Mouse (Mus musculus) forebrain, embryonic 12.5 days (tissue): ENCODE data around the gene Kri1. TPM values are rescaled to one million over a fixed set of nuclear protein-coding genes. Genes with fewer than 3 reads are reported as not detected.
"Not testable (repeated sequence)": the region's sequence is repeated elsewhere in the genome, so short reads cannot be mapped to it uniquely, and the experiment has no call there.

Source experiments
- ATAC-seq: fragments of 200-750 bp; cut with Nextera tagmentation; 2 replicates; pipeline ENCODE4 v1.8.0; 2017; ENCODE audit warnings: moderate TSS enrichment; ENCODE audit not compliant: low FRiP score
- H3K27ac ChIP-seq: fragments of 300-500 bp; sonication (generic); 2 replicates; pipeline ENCODE4 v1.5.1; 2016; ENCODE audit warnings: mild to moderate bottlenecking
- H3K27me3 ChIP-seq: fragments of 300-500 bp; sonication (generic); 2 replicates; pipeline ENCODE4 v1.6.1; 2016; ENCODE audit warnings: mild to moderate bottlenecking
- H3K36me3 ChIP-seq: fragments of 300-500 bp; sonication (generic); replicated peaks from 2 replicates; pipeline ENCODE4 v1.6.1; 2016; ENCODE audit warnings: mild to moderate bottlenecking
- H3K4me1 ChIP-seq: fragments of 300-500 bp; sonication (generic); 2 replicates; pipeline ENCODE4 v1.6.1; 2016
- H3K4me2 ChIP-seq: fragments of 300-500 bp; sonication (generic); 2 replicates; pipeline ENCODE4 v1.6.1; 2016; ENCODE audit warnings: mild to moderate bottlenecking, moderate library complexity
- H3K4me3 ChIP-seq: fragments of 300-500 bp; sonication (generic); replicated peaks from 2 replicates; pipeline ENCODE4 v1.5.1; 2016; ENCODE audit warnings: mild to moderate bottlenecking
- H3K9ac ChIP-seq: fragments of 300-500 bp; sonication (generic); 2 replicates; pipeline ENCODE4 v1.6.1; 2016; ENCODE audit warnings: mild to moderate bottlenecking
- H3K9me3 ChIP-seq: fragments of 300-500 bp; sonication (generic); 2 replicates; pipeline ENCODE4 v1.6.1; 2016
- WGBS: fragments of 180-500 bp; shearing (Covaris S2); methylation state at CpG from one replicate; pipeline ENCODE4 v1.1.7; 2016; 5-methylcytosine and 5-hydroxymethylcytosine counted together
- polyA plus RNA-seq: library from polyadenylated mRNA; unstranded; fragments of >200 nt; fragmentation: Nextera tagmentation; extraction: Ambion mirVana; gene quantifications from 2 replicates; pipeline ENCODE4 v1.2.1, GENCODE M21; 2016

Gene Kri1
- polyA plus RNA-seq, 1 experiment from 2014 or later: 19.5 TPM

DNA sequence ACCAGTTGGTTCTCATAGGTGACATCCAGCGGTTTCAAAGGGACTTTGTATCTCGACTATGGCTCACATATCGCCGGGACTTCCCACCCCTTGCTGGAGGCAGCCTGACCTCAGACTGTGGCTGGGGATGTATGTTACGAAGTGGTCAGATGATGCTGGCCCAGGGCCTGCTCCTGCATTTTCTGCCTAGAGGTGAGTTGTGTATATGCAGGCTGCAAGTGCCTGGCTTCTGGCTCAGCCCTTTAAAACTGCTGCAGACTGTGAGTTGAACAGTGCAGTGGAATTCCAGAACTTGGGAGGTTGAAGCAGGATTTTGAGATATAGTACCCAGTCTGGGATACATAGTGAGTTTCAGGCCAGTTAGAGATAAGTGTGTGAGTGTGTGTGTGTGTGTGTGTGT, 20.9 kb downstream of the Kri1 start:
- Histone ChIP-seq H3K4me1 (peaks cover 22% of the 10 kb centered on the region), H3K9me3 (no peaks in the 10 kb centered on the region), H3K27ac (no peak overlapping the region), H3K36me3 (peaks cover 51% of the 10 kb centered on the region), H3K4me3 (0 out of 2 replicates have a peak overlapping the region, but pooled peaks have one; percentile 84), H3K4me2 (peak overlapping the region; percentile 86), H3K9ac (no peak overlapping the region; the same call in 1 of the 2 replicates), H3K27me3 (no peaks in the 10 kb centered on the region)
- no peak for ATAC-seq
- WGBS: 92% methylated on average over 5 of the region's 5 CpGs

DNA sequence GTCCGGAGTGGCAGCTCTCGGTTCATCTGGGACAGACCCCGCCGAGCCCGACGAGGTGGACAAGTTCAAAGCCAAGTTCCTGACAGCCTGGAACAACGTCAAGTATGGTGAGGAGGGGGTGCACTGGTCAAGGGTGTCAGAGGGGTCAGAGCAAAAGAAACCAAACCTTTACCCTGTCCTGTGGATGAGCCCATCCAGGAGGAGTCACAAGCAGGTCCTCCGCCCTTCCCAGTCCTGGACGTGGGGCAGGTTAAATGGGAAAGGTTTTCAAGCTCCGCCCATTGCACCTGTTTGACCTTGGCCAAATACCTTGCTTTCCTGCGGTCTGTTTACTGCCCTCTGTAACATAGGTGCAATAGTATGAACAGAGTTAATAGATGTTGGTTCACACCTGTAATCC, 22.2 kb downstream of the Kri1 start:
- H3K36me3 ChIP-seq: peaks cover 38% of the 10 kb centered on the region
- no peaks in the 10 kb centered on the region for H3K9me3 ChIP-seq
- H3K27ac ChIP-seq: no peak overlapping the region
- peak overlapping the region; percentile 83 for H3K9ac ChIP-seq
- peak overlapping the region; percentile 84 for H3K4me3 ChIP-seq
- no peaks in the 10 kb centered on the region for H3K27me3 ChIP-seq
- peak; percentile 28 for ATAC-seq
- WGBS: 7% methylated on average over 11 of the region's 11 CpGs
- peak overlapping the region; percentile 86 for H3K4me2 ChIP-seq
- H3K4me1 ChIP-seq: peaks cover 22% of the 10 kb centered on the region

DNA sequence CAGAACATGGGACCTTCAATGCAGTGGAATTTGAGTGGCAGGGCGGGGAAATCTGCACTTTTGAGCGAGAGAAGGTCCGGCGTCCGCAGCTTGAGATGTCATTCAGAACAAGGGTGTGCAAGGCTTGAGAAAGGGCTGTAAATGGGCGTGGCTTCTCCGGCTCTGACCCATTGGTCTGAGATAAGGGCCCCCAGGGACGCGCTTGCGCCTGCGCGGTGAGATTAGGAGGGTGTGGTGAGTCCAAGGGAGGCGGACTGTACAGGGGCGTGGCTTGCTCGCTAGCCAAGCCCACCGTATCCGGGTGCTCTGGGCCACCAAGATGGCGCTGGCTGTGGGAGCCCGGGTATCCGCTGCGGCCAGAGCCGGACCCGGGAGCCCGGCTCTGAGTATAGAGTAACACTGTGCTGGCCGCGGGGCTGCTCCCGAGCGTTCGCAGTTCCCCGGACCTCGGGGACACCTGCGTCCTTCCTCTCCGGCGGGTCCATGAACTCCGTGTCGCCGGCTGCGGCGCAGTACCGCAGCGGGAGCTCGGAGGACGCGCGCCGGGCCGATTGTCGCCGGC, 22.7 kb downstream of the Kri1 start, which contains the start of gene Atg4d:
Atg4d (plus strand) TSS at position 294 of the 562 bp plus-strand sequence.
- H3K9ac ChIP-seq: peak within 1 kb of the TSS; percentile 83
- no peaks in the 10 kb centered on the region for H3K9me3 ChIP-seq
- H3K27me3 ChIP-seq: no peaks in the 10 kb centered on the region
- H3K4me2 ChIP-seq: peak within 1 kb of the TSS; percentile 86
- ATAC-seq: peak; percentile 98
- H3K4me3 ChIP-seq: peak within 1 kb of the TSS; percentile 84
- H3K27ac ChIP-seq: peak within 1 kb of the TSS; percentile 75
- H3K4me1 ChIP-seq: peaks cover 22% of the 10 kb centered on the region
- peaks cover 33% of the 10 kb centered on the region for H3K36me3 ChIP-seq
- WGBS: under 1% methylated on average over 49 of the region's 49 CpGs

DNA sequence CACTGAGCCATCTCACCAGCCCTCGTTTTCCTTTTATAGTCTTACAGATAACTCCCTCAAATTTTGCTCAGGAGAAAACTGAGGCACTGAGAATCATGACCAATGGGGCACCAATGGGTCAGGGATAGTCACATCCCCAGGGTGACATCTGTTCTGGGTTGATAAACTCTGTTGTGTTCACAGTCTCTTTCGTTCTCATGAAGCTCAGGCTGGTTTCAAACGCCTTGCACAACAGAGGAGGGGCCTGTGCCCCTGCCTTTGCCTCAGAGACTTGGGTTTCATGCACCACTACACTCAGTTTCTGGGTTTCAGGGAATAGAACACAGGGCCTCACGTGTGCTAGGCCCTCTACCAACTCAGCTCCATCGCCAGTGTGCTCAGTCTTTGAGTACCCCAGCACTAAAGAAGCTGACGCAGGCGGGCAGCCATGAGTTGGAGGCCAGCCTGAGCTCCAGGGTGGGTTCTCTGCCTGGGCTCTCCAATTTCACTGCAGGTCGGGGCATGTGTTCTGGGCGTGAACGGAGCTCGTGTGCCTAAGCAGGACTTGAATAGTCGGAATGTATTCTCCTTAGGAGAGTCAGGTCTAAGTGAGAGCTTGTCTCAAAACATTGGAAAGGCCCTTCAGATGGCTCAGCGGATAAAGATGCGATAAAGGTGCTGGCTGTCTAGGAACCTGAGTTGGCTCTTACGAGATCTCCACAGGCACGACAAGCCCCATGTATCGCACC, 23.3 kb downstream of the Kri1 start:
- H3K9me3 ChIP-seq: no peaks in the 10 kb centered on the region
- ATAC-seq: peak; percentile 12; the same call in 1 of the 2 replicates
- peak overlapping the region; percentile 75 for H3K27ac ChIP-seq
- H3K27me3 ChIP-seq: 0 out of 2 replicates have a peak, but pooled peaks cover 3% of the 10 kb centered on the region
- H3K36me3 ChIP-seq: peaks cover 28% of the 10 kb centered on the region
- 17% methylated on average over 17 of the region's 17 CpGs for WGBS
- H3K4me1 ChIP-seq: peaks cover 22% of the 10 kb centered on the region
- H3K4me2 ChIP-seq: peak overlapping the region; percentile 86
- H3K4me3 ChIP-seq: peak overlapping the region; percentile 84
- peak overlapping the region; percentile 83 for H3K9ac ChIP-seq

DNA sequence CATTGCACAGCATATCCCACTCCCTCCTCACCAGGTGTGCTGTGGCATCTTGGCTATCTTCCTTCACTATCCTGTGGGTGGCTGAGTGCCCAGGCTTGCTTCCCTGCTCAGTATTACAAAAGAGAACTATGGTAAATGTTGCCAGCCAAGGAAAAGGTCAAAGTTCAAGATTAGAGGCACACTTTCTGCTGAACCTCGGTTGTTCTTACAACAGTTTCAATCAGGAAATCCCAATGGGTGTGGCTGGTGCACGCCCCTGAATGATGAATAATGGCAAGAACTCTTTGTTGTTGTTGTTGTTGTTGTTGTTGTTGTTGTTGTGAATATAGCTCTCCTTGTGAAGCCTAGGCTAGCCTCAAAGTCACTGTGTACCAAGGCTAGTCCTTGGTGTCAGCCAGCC, 25.9 kb downstream of the Kri1 start:
- H3K4me1 ChIP-seq: peaks cover 19% of the 10 kb centered on the region
- no peaks in the 10 kb centered on the region for H3K9me3 ChIP-seq
- no peak overlapping the region for H3K9ac ChIP-seq
- no peak overlapping the region for H3K4me3 ChIP-seq
- ATAC-seq: no peak
- H3K4me2 ChIP-seq: no peak overlapping the region
- WGBS: 69% methylated on average over 2 of the region's 2 CpGs
- H3K27me3 ChIP-seq: 0 out of 2 replicates have a peak, but pooled peaks cover 10% of the 10 kb centered on the region
- peaks cover 4% of the 10 kb centered on the region for H3K36me3 ChIP-seq
- H3K27ac ChIP-seq: no peak overlapping the region

DNA sequence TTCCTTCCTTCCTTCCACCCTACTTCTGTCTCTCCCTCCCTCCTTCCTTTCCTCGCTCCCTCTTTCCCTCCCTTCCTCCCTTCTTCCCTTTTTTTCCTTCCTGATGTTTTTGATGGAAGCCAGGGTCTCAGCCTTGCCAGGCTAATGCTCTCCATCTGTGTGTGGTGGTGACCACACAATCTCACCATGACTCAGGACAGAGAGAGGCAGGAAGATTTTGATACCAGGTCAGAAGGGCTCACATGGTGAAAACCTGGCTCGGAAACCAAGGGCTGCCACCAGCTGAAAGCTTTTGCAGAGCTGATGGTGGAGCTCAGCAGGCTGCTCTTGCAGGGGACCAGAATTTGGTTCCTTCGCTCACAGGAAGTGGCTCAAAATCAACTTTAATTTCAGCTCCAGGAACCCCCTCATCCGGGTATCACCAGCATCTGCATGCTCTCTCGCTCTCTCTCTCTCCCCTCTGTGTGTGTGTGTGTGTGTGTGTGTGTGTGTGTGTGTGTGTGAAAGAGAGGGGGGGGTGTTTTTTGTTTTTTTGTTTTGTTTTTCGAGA, 27.2 kb downstream of the Kri1 start:
- H3K27me3 ChIP-seq: 0 out of 2 replicates have a peak, but pooled peaks cover 10% of the 10 kb centered on the region
- WGBS: 68% methylated on average over 6 of the region's 6 CpGs
- no peaks in the 10 kb centered on the region for H3K36me3 ChIP-seq
- no peak overlapping the region for H3K27ac ChIP-seq
- no peaks in the 10 kb centered on the region for H3K9me3 ChIP-seq
- peaks cover 6% of the 10 kb centered on the region for H3K4me1 ChIP-seq
- H3K4me2 ChIP-seq: no peak overlapping the region
- H3K9ac ChIP-seq: no peak overlapping the region
- ATAC-seq: no peak
- H3K4me3 ChIP-seq: no peak overlapping the region

DNA sequence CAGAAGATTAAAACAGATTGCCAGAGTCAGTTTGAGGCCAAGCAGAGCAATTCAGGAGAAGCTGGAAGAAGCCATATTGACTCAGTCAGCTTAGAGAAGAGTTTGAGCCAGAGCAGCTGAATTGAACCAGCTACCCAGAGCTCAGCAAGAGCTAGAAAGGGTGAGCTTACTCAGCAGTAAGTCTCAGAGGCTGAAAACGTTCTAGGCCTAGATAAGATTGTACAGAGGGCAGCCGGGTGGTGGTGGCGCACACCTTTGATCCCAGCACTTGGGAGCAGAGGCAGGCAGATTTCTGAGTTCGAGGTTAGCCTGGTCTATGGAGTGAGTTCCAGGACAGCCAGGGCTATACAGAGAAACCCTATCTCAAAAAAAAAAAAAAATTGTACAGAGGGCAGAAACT, 31.4 kb downstream of the Kri1 start:
- not testable (repeated sequence) for H3K4me1 ChIP-seq, ATAC-seq, H3K4me2 ChIP-seq, H3K36me3 ChIP-seq, H3K9ac ChIP-seq, H3K27ac ChIP-seq, H3K9me3 ChIP-seq, H3K4me3 ChIP-seq
- 83% methylated on average over 4 of the region's 4 CpGs for WGBS
- peaks cover 26% of the 10 kb centered on the region for H3K27me3 ChIP-seq

DNA sequence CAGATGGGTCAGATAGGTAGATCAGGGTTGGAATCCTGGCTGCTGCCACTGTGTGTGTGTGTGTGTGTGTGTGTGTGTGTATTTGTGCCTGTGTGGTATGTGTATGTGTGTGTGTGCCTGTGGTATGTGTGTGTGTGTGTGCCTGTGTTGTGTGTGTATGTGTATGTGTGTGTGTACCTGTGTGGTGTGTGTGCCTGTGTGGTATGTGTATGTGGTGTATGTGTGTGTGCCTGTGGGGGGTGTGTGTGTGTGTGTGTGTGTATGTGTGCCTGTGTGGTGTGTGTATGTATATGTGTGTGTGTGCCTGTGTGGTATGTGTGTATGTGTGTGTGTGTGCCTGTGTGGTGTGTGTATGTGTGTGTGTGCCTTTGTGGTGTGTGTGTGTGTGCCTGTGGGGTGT, 33.1 kb downstream of the Kri1 start:
- no peak overlapping the region for H3K9ac ChIP-seq

DNA sequence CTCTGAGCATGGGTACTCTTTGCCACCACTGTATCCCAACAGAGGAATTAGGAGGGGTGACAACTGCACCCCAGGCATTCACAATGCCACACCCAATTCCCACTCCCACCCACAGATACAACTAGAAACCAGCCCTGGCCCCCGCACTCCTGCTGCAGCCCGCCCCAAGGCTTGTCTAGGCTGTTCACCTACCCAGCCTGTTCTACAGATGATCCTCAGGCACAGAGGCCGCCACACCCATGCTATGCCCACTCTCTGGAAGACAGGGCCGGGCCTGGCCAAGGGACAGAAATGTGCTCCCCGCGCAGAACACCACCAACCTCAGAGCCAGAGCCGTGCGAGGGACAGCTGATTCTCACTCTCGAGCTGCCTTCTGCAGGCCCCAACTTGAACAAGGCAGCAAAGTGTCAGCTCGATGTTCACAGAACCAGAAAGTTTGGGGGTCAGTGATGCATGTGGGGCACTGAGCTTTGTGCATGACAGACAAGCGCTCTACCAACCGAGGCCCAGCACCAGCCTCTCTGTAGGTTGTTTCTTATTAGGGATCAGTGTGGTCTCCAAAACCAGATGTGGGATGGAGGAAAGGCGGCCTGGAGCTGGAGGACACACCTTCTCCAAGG, 36.5 kb downstream of the Kri1 start:
- Histone ChIP-seq H3K36me3 (no peaks in the 10 kb centered on the region), H3K27me3 (peaks cover 65% of the 10 kb centered on the region), H3K4me2 (no peak overlapping the region), H3K9ac (no peak overlapping the region), H3K9me3 (no peaks in the 10 kb centered on the region), H3K4me3 (no peak overlapping the region), H3K27ac (no peak overlapping the region), H3K4me1 (peaks cover 3% of the 10 kb centered on the region; the same call in 1 of the 2 replicates)
- 66% methylated on average over 13 of the region's 13 CpGs for WGBS
- no peak for ATAC-seq

More for the DNA sequence above, 33.1 kb downstream of the Kri1 start:
- Histone ChIP-seq H3K4me2 (no peak overlapping the region), H3K4me1 (no peaks in the 10 kb centered on the region), H3K27me3 (peaks cover 42% of the 10 kb centered on the region), H3K27ac (no peak overlapping the region), H3K4me3 (no peak overlapping the region), H3K36me3 (no peaks in the 10 kb centered on the region), H3K9me3 (no peaks in the 10 kb centered on the region)
- no peak for ATAC-seq

DNA sequence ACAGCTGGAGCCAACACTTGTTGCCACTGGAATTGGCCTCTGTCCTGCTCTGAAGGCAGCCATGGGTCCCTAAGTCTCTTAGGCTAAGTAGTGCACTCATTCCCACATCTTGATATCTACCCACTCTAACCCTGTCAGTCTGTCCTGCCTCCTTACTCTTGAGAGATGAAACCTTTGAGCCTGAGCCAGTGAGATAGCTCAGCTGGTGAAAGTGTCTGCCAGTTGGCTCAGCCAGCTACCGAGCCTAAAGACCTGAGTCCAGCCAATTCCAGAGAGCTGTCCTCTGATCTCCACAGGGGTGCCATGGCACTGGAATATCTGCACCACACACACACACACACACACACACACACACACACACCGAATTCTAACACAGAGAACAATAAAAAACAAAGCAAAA, 37.3 kb downstream of the Kri1 start:
- Histone ChIP-seq H3K4me1 (peaks cover 3% of the 10 kb centered on the region; the same call in 1 of the 2 replicates), H3K9ac (no peak overlapping the region), H3K27ac (no peak overlapping the region), H3K27me3 (peaks cover 73% of the 10 kb centered on the region), H3K9me3 (no peaks in the 10 kb centered on the region), H3K36me3 (no peaks in the 10 kb centered on the region), H3K4me3 (no peak overlapping the region), H3K4me2 (no peak overlapping the region)
- WGBS: 57% methylated on average over 2 of the region's 2 CpGs
- ATAC-seq: no peak

DNA sequence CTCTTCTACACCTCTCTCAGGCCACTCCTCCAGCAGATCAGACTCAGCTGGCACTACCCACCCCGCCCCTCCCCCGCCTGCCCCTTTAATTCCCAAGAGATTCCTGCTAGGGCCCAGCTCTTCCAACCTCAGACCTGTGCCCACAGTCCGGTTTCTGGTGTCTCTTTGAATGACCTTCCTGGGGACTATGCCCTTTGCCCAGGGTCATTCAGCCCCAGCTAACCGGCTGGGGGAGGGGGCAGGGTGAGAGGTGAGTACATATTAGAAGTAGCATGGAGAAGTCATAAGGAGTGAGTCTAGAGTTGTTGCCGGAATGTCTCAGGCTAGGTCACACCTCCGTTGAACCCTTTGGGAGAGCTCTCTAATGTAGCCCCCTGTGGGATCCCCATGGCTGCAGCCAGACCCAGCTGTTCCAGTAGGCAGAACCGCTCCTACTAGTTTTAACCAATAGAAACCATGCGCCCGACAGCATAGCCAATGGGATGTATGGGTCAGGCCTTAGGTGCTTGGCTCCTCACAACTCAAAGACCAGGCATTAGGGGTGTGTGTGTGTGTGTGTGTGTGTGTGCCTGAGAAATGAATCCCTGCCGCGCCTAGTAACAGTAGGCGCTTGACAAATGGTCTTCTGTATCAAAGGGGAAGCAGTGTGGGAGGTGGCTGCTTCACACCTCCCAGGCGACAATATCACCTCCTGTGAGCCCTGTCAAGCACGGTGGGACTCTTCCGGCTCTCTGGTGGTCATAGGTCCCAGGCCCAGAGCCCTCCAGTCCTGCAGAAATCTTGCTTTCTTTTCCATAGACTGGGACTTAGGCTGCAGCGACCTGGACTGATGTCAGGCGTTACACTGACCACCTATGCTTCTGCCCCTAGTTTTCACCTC, 37.9 kb downstream of the Kri1 start:
- Histone ChIP-seq H3K9ac (no peak overlapping the region), H3K4me2 (no peak overlapping the region), H3K9me3 (no peaks in the 10 kb centered on the region), H3K4me1 (peaks cover 8% of the 10 kb centered on the region), H3K36me3 (no peaks in the 10 kb centered on the region), H3K27ac (no peak overlapping the region), H3K27me3 (peaks cover 79% of the 10 kb centered on the region), H3K4me3 (no peak overlapping the region)
- no peak for ATAC-seq
- WGBS: 41% methylated on average over 17 of the region's 17 CpGs
